Mouse (Mus musculus): ENCODE results near the gene Mrpl36.

- TF ChIP-seq CTCF (IDR thresholded peaks at IDR 0.05) = no peak
- TF ChIP-seq EP300 (IDR thresholded peaks at IDR 0.05) = no peak
These were observed 22.4 kb downstream of the Mrpl36 start for GRCm38 (mm10) chr13:73350741-73351140.

Measured in lung, postnatal 0 days (tissue).